Mouse (Mus musculus) cortical plate, adult 2 months (tissue): ENCODE results near the gene Prkar2a.

Source experiments
- CTCF ChIP-seq: fragments of 200-500 bp; IDR thresholded peaks from 2 replicates; pipeline ENCODE4 v1.5.1; 2011; ENCODE audit warnings: mild to moderate bottlenecking, control low read depth, low read length; ENCODE audit not compliant: insufficient read depth; ENCODE audit errors: extremely low read depth
- POLR2A ChIP-seq: fragments of 200-500 bp; IDR thresholded peaks from 2 replicates; pipeline ENCODE4 v1.6.1; 2011; ENCODE audit warnings: mild to moderate bottlenecking, low read length, control low read depth; ENCODE audit not compliant: insufficient read depth; ENCODE audit errors: extremely low read depth

DNA sequence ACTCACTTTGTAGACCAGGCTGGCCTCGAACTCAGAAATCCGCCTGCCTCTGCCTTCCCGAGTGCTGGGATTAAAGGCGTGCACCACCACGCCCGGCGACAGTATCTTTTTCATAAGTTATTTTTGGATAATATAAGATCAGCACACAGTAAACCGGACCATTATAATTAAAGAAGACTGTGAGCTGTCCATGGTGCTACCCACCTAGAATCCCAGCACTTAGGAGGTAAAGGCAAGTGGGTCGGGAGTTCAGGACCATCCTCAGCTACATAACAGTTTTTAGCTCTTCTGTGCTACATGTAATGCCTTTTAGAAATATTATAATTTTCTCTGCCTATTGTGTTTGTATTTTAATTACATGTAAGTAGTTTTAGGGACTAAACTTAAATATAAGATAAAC lies 52.9 kb downstream of the Prkar2a start:
- TF ChIP-seq CTCF (no peak), POLR2A (no peak)
